Mouse (Mus musculus) lung, embryonic 15.5 days (tissue): ENCODE measurements around the gene Plcl2. TPM values are rescaled to one million over a fixed set of nuclear protein-coding genes. Genes with fewer than 3 reads are reported as not detected.
"Not testable (repeated sequence)": the region's sequence is repeated elsewhere in the genome, so short reads cannot be mapped to it uniquely, and the experiment has no call there.

Experiments used
- ATAC-seq: fragments of 200-750 bp; cut with Nextera tagmentation; 2 replicates; pipeline ENCODE4 v1.8.0; 2017; ENCODE audit warnings: moderate number of reproducible peaks, borderline replicate concordance; ENCODE audit not compliant: low FRiP score, low TSS enrichment; ENCODE audit errors: extremely low read depth
- H3K27ac ChIP-seq: fragments of 300-500 bp; sonication (generic); 2 replicates; pipeline ENCODE4 v1.5.1; 2015; ENCODE audit warnings: moderate library complexity, mild to moderate bottlenecking, inconsistent platforms
- H3K27me3 ChIP-seq: fragments of 300-500 bp; sonication (generic); 2 replicates; pipeline ENCODE4 v1.6.1; 2015; ENCODE audit warnings: inconsistent platforms
- H3K36me3 ChIP-seq: fragments of 300-500 bp; sonication (generic); 2 replicates; pipeline ENCODE4 v1.6.1; 2015; ENCODE audit warnings: inconsistent platforms
- H3K4me1 ChIP-seq: fragments of 300-500 bp; sonication (generic); 2 replicates; pipeline ENCODE4 v1.6.1; 2015; ENCODE audit warnings: inconsistent platforms
- H3K4me2 ChIP-seq: fragments of 300-500 bp; sonication (generic); 2 replicates; pipeline ENCODE4 v1.6.1; 2015; ENCODE audit warnings: inconsistent platforms, mild to moderate bottlenecking, moderate library complexity
- H3K4me3 ChIP-seq: fragments of 300-500 bp; sonication (generic); 2 replicates; pipeline ENCODE4 v1.5.1; 2015; ENCODE audit warnings: mild to moderate bottlenecking, inconsistent platforms
- H3K9ac ChIP-seq: fragments of 300-500 bp; sonication (generic); 2 replicates; pipeline ENCODE4 v1.6.1; 2015; ENCODE audit warnings: inconsistent platforms
- H3K9me3 ChIP-seq: fragments of 300-500 bp; sonication (generic); 2 replicates; pipeline ENCODE4 v1.6.1; 2016; ENCODE audit warnings: inconsistent platforms
- WGBS: fragments of 180-500 bp; shearing (Covaris S2); methylation state at CpG from one replicate; pipeline ENCODE4 v1.1.7; 2015; 5-methylcytosine and 5-hydroxymethylcytosine counted together
- polyA plus RNA-seq: library from polyadenylated mRNA; unstranded; fragments of >200 nt; fragmentation: Nextera tagmentation; extraction: Ambion mirVana; gene quantifications from 2 replicates; pipeline ENCODE4 v1.2.1, GENCODE M21; 2015

Gene Plcl2
- polyA plus RNA-seq, 1 experiment from 2014 or later: 3.7 TPM

DNA sequence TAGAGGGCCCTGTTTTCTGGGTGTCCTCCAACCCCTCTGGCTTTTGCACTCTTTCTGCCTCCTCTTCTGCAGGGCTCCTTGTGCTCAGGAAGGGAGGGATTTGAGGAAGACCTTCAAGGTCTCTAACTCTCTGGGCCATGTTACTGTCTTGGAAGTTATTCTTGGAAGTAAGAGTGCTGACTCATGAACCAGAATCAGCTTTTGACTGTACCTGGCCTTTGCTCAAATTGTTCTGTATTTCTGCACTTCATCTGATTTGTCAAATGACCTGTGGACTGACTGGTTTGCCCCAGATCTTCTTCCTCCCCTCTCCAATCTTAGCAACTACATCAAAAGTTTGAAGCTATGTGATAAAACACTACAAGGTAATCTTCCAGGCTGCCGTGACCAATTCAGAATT lies 91.5 kb downstream of the Plcl2 start:
- no peak overlapping the region for H3K27ac ChIP-seq
- peaks cover 9% of the 10 kb centered on the region; the same call in 1 of the 2 replicates for H3K4me1 ChIP-seq
- 83% methylated on average over 1 of the region's 1 CpGs for WGBS
- H3K9me3 ChIP-seq: no peaks in the 10 kb centered on the region
- no peaks in the 10 kb centered on the region for H3K36me3 ChIP-seq
- no peak for ATAC-seq
- no peak overlapping the region for H3K4me3 ChIP-seq
- no peaks in the 10 kb centered on the region for H3K27me3 ChIP-seq
- no peak overlapping the region for H3K4me2 ChIP-seq
- H3K9ac ChIP-seq: no peak overlapping the region

DNA sequence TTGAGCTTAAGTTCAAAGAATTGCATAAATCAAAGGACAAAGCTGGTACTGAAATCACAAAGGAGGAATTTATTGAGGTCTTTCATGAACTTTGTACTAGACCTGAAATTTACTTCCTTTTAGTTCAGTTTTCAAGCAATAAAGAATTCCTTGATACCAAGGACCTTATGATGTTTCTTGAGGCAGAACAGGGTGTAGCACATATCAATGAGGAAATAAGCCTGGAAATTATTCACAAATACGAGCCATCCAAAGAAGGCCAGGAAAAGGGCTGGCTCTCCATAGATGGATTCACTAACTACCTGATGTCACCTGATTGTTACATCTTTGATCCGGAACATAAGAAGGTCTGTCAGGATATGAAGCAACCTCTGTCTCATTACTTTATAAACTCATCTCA lies 97.7 kb downstream of the Plcl2 start:
- no peak for ATAC-seq
- H3K9ac ChIP-seq: no peak overlapping the region
- H3K36me3 ChIP-seq: peaks cover 8% of the 10 kb centered on the region; the same call in 1 of the 2 replicates
- no peak overlapping the region for H3K27ac ChIP-seq
- WGBS: 92% methylated on average over 2 of the region's 2 CpGs
- H3K4me2 ChIP-seq: no peak overlapping the region
- H3K27me3 ChIP-seq: no peaks in the 10 kb centered on the region
- no peak overlapping the region for H3K4me3 ChIP-seq
- no peaks in the 10 kb centered on the region for H3K9me3 ChIP-seq
- H3K4me1 ChIP-seq: 0 out of 2 replicates have a peak, but pooled peaks cover 2% of the 10 kb centered on the region

DNA sequence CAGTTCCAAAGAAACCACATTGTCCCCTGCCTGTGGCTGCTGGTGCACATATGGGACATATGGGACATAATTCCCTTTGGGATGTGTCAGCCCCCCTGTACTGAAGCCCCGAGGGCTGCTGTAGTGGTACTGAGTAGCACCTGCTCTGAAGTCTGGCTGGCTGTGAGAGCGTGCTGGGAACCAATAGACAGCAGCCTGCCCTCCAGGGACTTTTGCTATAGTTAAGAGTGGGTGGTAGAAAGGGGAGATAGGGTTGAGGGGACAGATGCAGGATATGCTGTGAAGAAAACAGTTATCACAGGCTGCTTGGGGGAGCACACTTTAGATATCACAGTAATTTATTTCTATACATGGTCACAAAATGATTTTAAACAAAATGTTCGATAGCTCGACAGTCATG lies 100.7 kb downstream of the Plcl2 start:
- H3K9me3 ChIP-seq: no peaks in the 10 kb centered on the region; the same call in 1 of the 2 replicates
- no peak overlapping the region for H3K4me3 ChIP-seq
- no peak overlapping the region for H3K4me2 ChIP-seq
- peaks cover 15% of the 10 kb centered on the region for H3K36me3 ChIP-seq
- no peak overlapping the region for H3K27ac ChIP-seq
- H3K4me1 ChIP-seq: no peaks in the 10 kb centered on the region
- no peak for ATAC-seq
- H3K9ac ChIP-seq: no peak overlapping the region
- no peaks in the 10 kb centered on the region for H3K27me3 ChIP-seq
- 89% methylated on average over 4 of the region's 4 CpGs for WGBS

DNA sequence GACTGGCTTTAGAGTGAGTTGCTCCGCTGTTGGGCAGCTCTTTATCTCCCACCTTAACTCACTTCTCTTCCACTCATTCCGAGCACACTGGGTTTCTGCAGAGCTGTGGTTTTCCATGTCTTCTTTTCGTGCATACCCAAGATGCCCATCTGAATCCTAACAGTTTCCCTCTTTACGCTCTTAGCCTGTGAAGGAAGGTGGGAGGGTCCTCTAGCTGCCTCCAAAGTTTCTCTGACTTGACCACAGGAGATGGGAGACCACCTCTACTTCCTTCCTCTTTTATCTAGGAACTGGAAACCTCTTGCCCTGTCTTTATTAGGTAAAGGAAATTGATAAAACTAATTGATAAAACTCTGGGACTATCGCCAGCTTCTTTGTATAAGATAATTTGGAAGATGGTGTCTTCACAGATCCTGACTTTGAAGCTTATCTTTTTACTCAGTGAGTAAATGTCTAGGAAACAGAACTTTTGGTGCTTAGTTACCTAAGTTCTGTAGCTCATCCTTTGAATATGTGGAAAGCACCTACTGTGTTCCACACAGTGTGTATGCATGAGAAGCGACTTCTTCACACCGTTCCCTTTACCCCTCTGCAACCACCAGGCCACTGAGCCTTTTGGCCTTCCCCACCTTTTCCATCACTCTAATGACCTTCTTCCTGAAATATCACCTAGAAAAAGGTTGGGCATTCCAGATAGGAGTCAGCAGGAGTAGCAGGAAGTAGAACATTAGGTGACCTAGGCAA lies 111.8 kb downstream of the Plcl2 start:
- Histone ChIP-seq H3K9ac (no peak overlapping the region), H3K4me3 (no peak overlapping the region), H3K36me3 (no peaks in the 10 kb centered on the region), H3K27ac (no peak overlapping the region), H3K4me1 (0 out of 2 replicates have a peak, but pooled peaks cover 3% of the 10 kb centered on the region), H3K27me3 (no peaks in the 10 kb centered on the region), H3K4me2 (no peak overlapping the region), H3K9me3 (no peaks in the 10 kb centered on the region)
- 84% methylated on average over 7 of the region's 7 CpGs for WGBS
- ATAC-seq: no peak

DNA sequence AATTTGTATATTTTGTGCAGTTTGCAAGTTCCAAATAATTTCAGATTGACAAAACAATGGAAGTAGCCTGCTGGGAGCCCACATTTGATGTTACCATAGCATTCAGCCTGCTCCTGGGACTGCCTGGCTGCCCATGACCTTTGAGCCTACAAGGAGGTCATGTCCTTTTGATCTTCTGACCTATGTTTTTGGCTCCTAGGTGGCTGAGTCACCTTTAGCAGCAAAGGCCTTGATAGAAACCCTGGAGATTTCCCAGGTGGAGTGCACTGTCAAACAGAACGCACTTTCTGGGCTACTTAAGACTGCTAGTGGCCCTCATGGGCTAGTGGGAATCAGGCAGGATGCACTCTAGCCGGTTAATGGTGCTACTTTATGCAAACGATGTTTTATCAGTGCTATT lies 112.8 kb downstream of the Plcl2 start:
- H3K4me3 ChIP-seq: no peak overlapping the region
- no peak overlapping the region for H3K9ac ChIP-seq
- ATAC-seq: no peak
- no peak overlapping the region for H3K27ac ChIP-seq
- 0 out of 2 replicates have a peak, but pooled peaks cover 3% of the 10 kb centered on the region for H3K4me1 ChIP-seq
- no peaks in the 10 kb centered on the region for H3K27me3 ChIP-seq
- H3K36me3 ChIP-seq: no peaks in the 10 kb centered on the region
- no peak overlapping the region for H3K4me2 ChIP-seq
- H3K9me3 ChIP-seq: no peaks in the 10 kb centered on the region
- 66% methylated on average over 3 of the region's 3 CpGs for WGBS

DNA sequence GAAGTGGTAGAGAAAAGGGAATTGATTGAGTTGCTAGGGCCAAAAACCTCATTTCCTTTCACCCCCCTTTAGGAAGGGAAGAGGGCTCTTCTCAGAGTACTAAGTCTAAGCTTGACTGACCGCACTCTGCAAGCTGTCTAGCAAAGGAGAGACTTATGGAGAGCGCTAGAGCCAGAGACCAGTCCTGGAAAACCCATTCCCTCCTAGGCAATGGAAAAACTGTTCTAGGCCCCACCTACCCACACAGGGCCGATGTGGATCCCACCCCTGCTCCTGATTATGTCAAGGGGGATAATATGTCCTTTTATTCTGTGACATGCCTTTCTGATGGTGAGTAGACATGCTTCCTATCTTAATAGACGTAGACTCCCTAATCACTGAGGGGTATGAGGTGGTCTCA lies 116.4 kb downstream of the Plcl2 start:
- Histone ChIP-seq H3K36me3 (no peaks in the 10 kb centered on the region), H3K4me3 (no peak overlapping the region), H3K9ac (no peak overlapping the region), H3K27ac (no peak overlapping the region), H3K4me1 (0 out of 2 replicates have a peak, but pooled peaks cover 3% of the 10 kb centered on the region), H3K9me3 (no peaks in the 10 kb centered on the region), H3K4me2 (no peak overlapping the region), H3K27me3 (no peaks in the 10 kb centered on the region)
- WGBS: 91% methylated on average over 4 of the region's 4 CpGs
- no peak for ATAC-seq

DNA sequence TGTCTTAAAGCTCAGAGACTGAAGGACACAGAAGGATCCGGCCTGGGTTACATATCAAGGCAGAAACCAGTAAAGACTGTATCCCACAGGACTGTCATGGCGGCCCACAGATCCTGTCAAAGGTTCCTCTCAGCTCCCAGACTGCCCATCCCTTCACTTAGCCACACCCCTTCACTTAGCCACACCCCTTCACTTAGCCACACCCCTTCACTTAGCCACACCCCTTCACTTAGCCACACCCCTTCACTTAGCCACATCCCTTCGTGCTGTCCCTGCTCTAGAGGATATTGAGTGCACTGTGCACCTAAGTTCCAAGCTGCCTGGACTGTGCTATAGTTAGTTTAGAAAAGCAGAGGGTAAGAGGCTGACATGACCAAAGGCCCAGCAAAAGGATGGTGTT lies 118.5 kb downstream of the Plcl2 start:
- ATAC-seq: no peak
- no peak overlapping the region for H3K4me2 ChIP-seq
- no peak overlapping the region for H3K4me3 ChIP-seq
- H3K9me3 ChIP-seq: no peaks in the 10 kb centered on the region
- no peaks in the 10 kb centered on the region for H3K36me3 ChIP-seq
- no peak overlapping the region for H3K27ac ChIP-seq
- no peak overlapping the region for H3K9ac ChIP-seq
- 88% methylated on average over 3 of the region's 3 CpGs for WGBS
- H3K27me3 ChIP-seq: no peaks in the 10 kb centered on the region
- 0 out of 2 replicates have a peak, but pooled peaks cover 3% of the 10 kb centered on the region for H3K4me1 ChIP-seq

DNA sequence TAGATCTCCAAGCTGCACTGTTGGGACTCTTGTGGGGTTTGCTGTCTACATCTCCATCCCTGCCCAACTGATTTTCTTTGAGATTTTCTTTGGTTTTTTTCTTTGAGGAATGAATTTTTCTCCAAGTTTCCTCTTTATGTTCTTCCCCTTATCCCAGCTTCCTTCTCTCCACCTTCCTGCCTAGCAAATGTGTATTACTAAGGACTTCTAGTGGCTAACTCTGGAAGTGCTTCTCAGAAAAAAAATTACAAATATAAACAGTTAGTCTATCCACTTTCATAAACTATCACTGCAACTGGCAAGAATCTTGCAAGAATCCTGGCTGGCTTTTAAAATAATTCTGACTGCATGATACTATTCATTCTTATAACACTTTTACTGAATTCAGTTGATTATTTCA lies 119.5 kb downstream of the Plcl2 start:
- no peak overlapping the region for H3K4me3 ChIP-seq
- H3K9me3 ChIP-seq: no peaks in the 10 kb centered on the region
- no peaks in the 10 kb centered on the region for H3K27me3 ChIP-seq
- no peak overlapping the region for H3K9ac ChIP-seq
- H3K4me1 ChIP-seq: 0 out of 2 replicates have a peak, but pooled peaks cover 3% of the 10 kb centered on the region
- no peaks in the 10 kb centered on the region for H3K36me3 ChIP-seq
- no peak for ATAC-seq
- H3K27ac ChIP-seq: no peak overlapping the region
- H3K4me2 ChIP-seq: no peak overlapping the region

DNA sequence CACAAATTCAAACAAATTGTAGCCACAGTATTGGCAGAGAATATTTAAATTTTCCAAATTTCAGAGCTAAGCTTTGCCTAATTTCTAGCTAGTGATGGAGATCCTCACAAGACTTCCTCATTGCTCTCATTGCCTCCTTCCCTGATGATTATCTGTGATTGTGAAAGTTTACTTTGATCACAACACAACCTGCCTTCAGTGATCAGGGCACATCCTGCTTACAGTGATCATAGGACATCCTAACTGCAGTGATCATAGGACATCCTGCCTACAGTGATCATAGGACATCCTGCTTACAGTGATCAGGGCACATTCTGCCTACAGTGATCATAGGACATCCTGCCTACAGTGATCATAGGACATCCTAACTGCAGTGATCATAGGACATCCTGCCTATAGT lies 121.8 kb downstream of the Plcl2 start:
- not testable (repeated sequence) for H3K27ac ChIP-seq

DNA sequence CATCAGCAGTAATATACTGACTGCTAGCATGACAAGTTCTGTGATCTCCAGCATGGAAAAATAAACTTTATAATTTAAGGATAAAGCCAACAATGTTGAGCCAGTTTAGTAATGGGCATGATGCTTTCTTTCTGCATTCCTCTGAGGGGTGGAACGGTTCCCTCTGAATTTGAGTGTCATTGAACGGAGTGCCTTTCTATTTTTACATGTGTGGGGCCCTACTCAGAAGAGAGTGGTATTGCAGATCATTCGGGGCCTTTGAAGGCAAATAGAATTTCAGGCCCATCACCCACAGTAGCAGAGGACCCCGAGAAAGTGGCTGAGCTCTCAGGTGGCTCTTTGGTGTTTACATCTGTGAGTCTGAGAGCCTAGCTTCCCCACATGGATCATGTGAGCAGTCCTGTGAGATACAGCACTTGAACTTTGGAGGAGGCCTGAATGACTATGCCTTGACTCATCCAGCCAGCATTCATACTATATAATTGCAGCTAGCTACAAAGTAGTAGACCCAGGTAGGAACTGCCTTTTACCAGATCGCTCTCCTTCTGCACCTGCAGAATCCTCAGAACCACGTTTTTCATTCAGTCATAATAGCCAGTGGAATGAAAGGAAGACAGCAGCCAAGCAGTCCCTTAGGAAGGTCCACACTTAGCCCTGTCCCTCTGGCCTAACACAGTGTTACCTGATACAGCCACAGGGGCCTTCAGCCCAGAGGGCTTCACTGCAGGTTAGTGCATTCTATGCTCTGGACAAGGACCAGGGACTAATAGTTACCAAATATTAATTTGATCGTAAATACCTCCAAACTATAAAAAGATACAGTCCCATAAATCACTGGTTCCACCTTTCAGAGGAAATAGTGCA lies 125.0 kb downstream of the Plcl2 start:
- Histone ChIP-seq H3K4me2 (no peak overlapping the region), H3K9ac (no peak overlapping the region), H3K27me3 (no peaks in the 10 kb centered on the region), H3K9me3 (no peaks in the 10 kb centered on the region), H3K4me1 (peaks cover 11% of the 10 kb centered on the region; the same call in 1 of the 2 replicates), H3K27ac (peak overlapping the region; percentile 24; the same call in 1 of the 2 replicates), H3K4me3 (no peak overlapping the region), H3K36me3 (no peaks in the 10 kb centered on the region)
- 39% methylated on average over 7 of the region's 7 CpGs for WGBS
- peak; percentile 27; the same call in 1 of the 2 replicates for ATAC-seq

More for the DNA sequence above, 121.8 kb downstream of the Plcl2 start:
- not testable (repeated sequence) for ATAC-seq, H3K4me3 ChIP-seq, H3K4me2 ChIP-seq, H3K9ac ChIP-seq, H3K27me3 ChIP-seq, H3K9me3 ChIP-seq, H3K36me3 ChIP-seq
- H3K4me1 ChIP-seq: peaks cover 11% of the 10 kb centered on the region; the same call in 1 of the 2 replicates

DNA sequence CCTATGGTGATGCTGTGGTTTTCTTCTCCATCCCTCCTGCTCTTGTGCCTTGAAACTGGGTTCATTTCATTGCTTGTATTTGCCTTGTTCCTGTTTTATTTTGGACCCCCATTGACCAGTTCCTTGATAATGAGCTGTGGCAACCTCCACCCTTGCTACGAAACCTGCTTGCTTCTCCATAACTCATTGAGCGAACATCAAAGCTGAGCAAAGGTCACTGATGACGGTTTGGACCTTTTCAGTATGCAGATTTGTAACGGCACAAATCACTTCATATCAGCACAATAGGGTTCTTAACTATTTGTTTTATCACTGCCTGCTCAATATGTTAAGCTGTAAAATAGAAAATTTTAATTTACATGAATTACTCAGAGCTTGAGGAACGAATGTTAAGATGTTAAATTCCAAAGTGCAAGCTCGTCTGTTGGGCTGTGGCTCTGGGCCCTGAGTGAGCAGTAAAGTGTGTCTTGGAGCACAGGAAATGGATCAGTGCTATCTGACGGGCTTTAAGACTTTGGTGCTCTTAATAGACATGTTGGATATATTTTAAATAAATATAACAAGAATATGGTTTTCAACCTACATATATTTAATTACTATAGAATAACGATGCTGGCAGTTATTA lies 126.9 kb downstream of the Plcl2 start:
- Histone ChIP-seq H3K4me1 (peaks cover 11% of the 10 kb centered on the region; the same call in 1 of the 2 replicates), H3K9me3 (no peaks in the 10 kb centered on the region), H3K4me3 (no peak overlapping the region), H3K4me2 (no peak overlapping the region), H3K9ac (no peak overlapping the region), H3K27me3 (no peaks in the 10 kb centered on the region), H3K36me3 (no peaks in the 10 kb centered on the region), H3K27ac (no peak overlapping the region)
- WGBS: 72% methylated on average over 8 of the region's 8 CpGs
- no peak for ATAC-seq
